Mouse (Mus musculus): Measurements from ENCODE around the gene Vmn1r116. TPM values are rescaled to one million over a fixed set of nuclear protein-coding genes. Genes with fewer than 3 reads are reported as not detected.

Vmn1r116 gene
- polyA plus RNA-seq (2012; rRNA removed) = not detected in 2 replicates

GRCm38 (mm10) chr7:20871956-20872355, at the start of gene Vmn1r116:
TSS of gene Vmn1r116 (plus strand) at chr7:20872256.

GRCm38 (mm10) chr7:20844885-20845284, 27.2 kb upstream of the Vmn1r116 start, which contains the start of gene Vmn1r115:
TSS of gene Vmn1r115 (minus strand) at chr7:20844985.

GRCm38 (mm10) chr7:20884021-20884420, 12.0 kb downstream of the Vmn1r116 start, which contains the start of gene Vmn1r117:
TSS of gene Vmn1r117 (minus strand) at chr7:20884121.

GRCm38 (mm10) chr7:20912247-20912646, 40.2 kb downstream of the Vmn1r116 start, which contains the start of gene Vmn1r118:
TSS of gene Vmn1r118 (minus strand) at chr7:20912347.

Other genes starting within 250 kb of the Vmn1r116 start
- gene Vmn1r107, start 203.3 kb upstream of the Vmn1r116 start, polyA plus RNA-seq (2012; rRNA removed) = not detected in 2 replicates
- not detected in 2 replicates for gene Vmn1r111, start 169.0 kb upstream of the Vmn1r116 start, polyA plus RNA-seq (2012; rRNA removed)
- gene Gm10668, start 141.6 kb upstream of the Vmn1r116 start, polyA plus RNA-seq (2012; rRNA removed) = not detected in 2 replicates
- not detected in 2 replicates for gene Vmn1r112, start 101.1 kb upstream of the Vmn1r116 start, polyA plus RNA-seq (2012; rRNA removed)
- not detected in 2 replicates for gene Vmn1r113, start 85.0 kb upstream of the Vmn1r116 start, polyA plus RNA-seq (2012; rRNA removed)
- gene Vmn1r114, start 60.1 kb upstream of the Vmn1r116 start, polyA plus RNA-seq (2012; rRNA removed) = not detected in 2 replicates
- not detected in 2 replicates for gene Vmn1r115, start 27.3 kb upstream of the Vmn1r116 start, polyA plus RNA-seq (2012; rRNA removed)
- not detected in 2 replicates for gene Vmn1r117, start 11.9 kb downstream of the Vmn1r116 start, polyA plus RNA-seq (2012; rRNA removed)
- gene Vmn1r118, start 40.1 kb downstream of the Vmn1r116 start, polyA plus RNA-seq (2012; rRNA removed) = not detected in 2 replicates
- gene Vmn1r119, start 140.2 kb downstream of the Vmn1r116 start, polyA plus RNA-seq (2012; rRNA removed) = not detected in 2 replicates
- gene Vmn1r120, start 181.5 kb downstream of the Vmn1r116 start, polyA plus RNA-seq (2012; rRNA removed) = not detected in 2 replicates
- gene Vmn1r121, start 226.3 kb downstream of the Vmn1r116 start, polyA plus RNA-seq (2012; rRNA removed) = not detected in 2 replicates

Data from central nervous system, embryonic 18 days (tissue).